Mouse (Mus musculus): ENCODE data around the gene Cmc2. TPM values are rescaled to one million over a fixed set of nuclear protein-coding genes. Genes with fewer than 3 reads are reported as not detected.

The Cmc2 gene
- polyA plus RNA-seq, 1 experiment from 2014 or later = 113 TPM

- 90% methylated on average over 4 of the region's 4 CpGs for WGBS (ENCODE audit: insufficient replicate concordance)
- H3K4me1 ChIP-seq (ENCODE audit: control insufficient read depth, insufficient read depth, low read length) = no peaks in the 10 kb centered on the region
- H3K9me3 ChIP-seq (replicated peaks; ENCODE audit: control insufficient read depth, low read length) = no peaks in the 10 kb centered on the region
- no peak overlapping the region for H3K9ac ChIP-seq (ENCODE audit: low read depth, low read length)
- no peak overlapping the region for H3K27ac ChIP-seq (ENCODE audit: low read depth, low read length)
- ATAC-seq (replicated peaks; ENCODE audit: insufficient number of reproducible peaks, low FRiP score, low TSS enrichment) = no peak
- peaks cover 23% of the 10 kb centered on the region for H3K36me3 ChIP-seq (ENCODE audit: control insufficient read depth, insufficient read depth, low read length)
- H3K4me3 ChIP-seq (ENCODE audit: low read depth, low read length) = no peak overlapping the region
- no peak overlapping the region for H3K4me2 ChIP-seq
- H3K27me3 ChIP-seq (ENCODE audit: control insufficient read depth, insufficient read depth, low read length) = no peaks in the 10 kb centered on the region
These were observed 13.7 kb upstream of the Cmc2 start for GRCm38 (mm10) chr8:116934976-116935375.

DNA sequence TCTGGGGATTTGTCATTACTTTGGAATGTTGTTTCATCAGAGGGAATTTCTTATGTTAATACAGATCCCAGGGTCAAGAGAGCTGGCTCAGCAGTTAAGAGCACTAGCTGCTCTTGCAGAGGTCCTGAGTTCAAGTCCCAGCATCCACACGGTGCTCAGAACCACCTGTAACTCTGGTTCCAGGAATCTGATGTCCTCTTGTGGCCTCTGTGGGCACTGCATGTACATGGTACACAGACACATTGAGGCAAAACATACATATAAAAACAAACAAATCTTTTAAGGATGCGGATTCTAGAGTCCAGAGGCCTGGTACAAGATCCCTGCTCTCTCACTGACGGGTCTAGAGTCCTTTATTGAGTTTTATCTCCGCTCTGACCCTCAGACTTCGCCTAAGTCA, 7.3 kb upstream of the Cmc2 start:
- no peak overlapping the region for H3K27ac ChIP-seq (ENCODE audit: low read depth, low read length)
- H3K4me2 ChIP-seq = no peak overlapping the region
- H3K9me3 ChIP-seq (replicated peaks; ENCODE audit: control insufficient read depth, low read length) = no peaks in the 10 kb centered on the region
- WGBS (ENCODE audit: insufficient replicate concordance) = 87% methylated on average over 5 of the region's 5 CpGs
- H3K36me3 ChIP-seq (ENCODE audit: control insufficient read depth, insufficient read depth, low read length) = peaks cover 20% of the 10 kb centered on the region; the same call in 1 of the 2 replicates
- no peaks in the 10 kb centered on the region for H3K4me1 ChIP-seq (ENCODE audit: control insufficient read depth, insufficient read depth, low read length)
- no peak overlapping the region for H3K4me3 ChIP-seq (ENCODE audit: low read depth, low read length)
- H3K9ac ChIP-seq (ENCODE audit: low read depth, low read length) = no peak overlapping the region
- no peaks in the 10 kb centered on the region for H3K27me3 ChIP-seq (ENCODE audit: control insufficient read depth, insufficient read depth, low read length)
- no peak for ATAC-seq (replicated peaks; ENCODE audit: insufficient number of reproducible peaks, low FRiP score, low TSS enrichment)

DNA sequence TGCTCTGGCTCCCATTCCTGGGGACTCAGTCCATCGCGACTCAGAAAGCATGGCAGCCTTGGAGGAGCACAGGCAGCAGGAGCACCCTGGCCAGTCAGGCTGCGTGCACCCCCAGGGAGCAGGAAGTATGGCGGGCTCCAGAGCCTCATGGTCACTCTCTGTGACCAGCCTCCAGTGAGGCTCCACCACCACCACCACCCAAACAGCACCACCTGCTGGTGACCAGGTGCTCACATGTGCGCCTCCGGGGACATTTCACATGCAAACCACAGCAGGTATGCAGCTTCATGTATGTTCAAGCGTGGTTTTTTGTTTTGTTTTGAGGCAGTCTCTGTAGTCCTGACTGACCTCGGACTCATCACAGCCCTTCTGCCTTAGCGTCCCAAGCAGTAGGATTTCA, 6.6 kb upstream of the Cmc2 start:
- H3K27ac ChIP-seq (ENCODE audit: low read depth, low read length) = no peak overlapping the region
- H3K4me1 ChIP-seq (ENCODE audit: control insufficient read depth, insufficient read depth, low read length) = no peaks in the 10 kb centered on the region
- no peak overlapping the region for H3K4me2 ChIP-seq
- ATAC-seq (replicated peaks; ENCODE audit: insufficient number of reproducible peaks, low FRiP score, low TSS enrichment) = no peak
- peaks cover 20% of the 10 kb centered on the region; the same call in 1 of the 2 replicates for H3K36me3 ChIP-seq (ENCODE audit: control insufficient read depth, insufficient read depth, low read length)
- 80% methylated on average over 9 of the region's 9 CpGs for whole genome bisulfite sequencing (ENCODE audit: insufficient replicate concordance)
- H3K9me3 ChIP-seq (replicated peaks; ENCODE audit: control insufficient read depth, low read length) = no peaks in the 10 kb centered on the region
- H3K4me3 ChIP-seq (ENCODE audit: low read depth, low read length) = no peak overlapping the region
- H3K9ac ChIP-seq (ENCODE audit: low read depth, low read length) = no peak overlapping the region
- H3K27me3 ChIP-seq (ENCODE audit: control insufficient read depth, insufficient read depth, low read length) = no peaks in the 10 kb centered on the region

GRCm38 (mm10) chr8:116923526-116923925, 2.3 kb upstream of the Cmc2 start:
- 79% methylated on average over 8 of the region's 8 CpGs for WGBS (ENCODE audit: insufficient replicate concordance)
- no peaks in the 10 kb centered on the region for H3K27me3 ChIP-seq (ENCODE audit: control insufficient read depth, insufficient read depth, low read length)
- H3K27ac ChIP-seq (ENCODE audit: low read depth, low read length) = no peak overlapping the region
- no peak overlapping the region for H3K9ac ChIP-seq (ENCODE audit: low read depth, low read length)
- H3K4me3 ChIP-seq (ENCODE audit: low read depth, low read length) = no peak overlapping the region
- no peaks in the 10 kb centered on the region for H3K9me3 ChIP-seq (replicated peaks; ENCODE audit: control insufficient read depth, low read length)
- H3K4me1 ChIP-seq (ENCODE audit: control insufficient read depth, insufficient read depth, low read length) = no peaks in the 10 kb centered on the region; the same call in 1 of the 2 replicates
- no peak for ATAC-seq (replicated peaks; ENCODE audit: insufficient number of reproducible peaks, low FRiP score, low TSS enrichment)
- H3K4me2 ChIP-seq = no peak overlapping the region
- H3K36me3 ChIP-seq (ENCODE audit: control insufficient read depth, insufficient read depth, low read length) = 0 out of 2 replicates have a peak, but pooled peaks cover 6% of the 10 kb centered on the region

GRCm38 (mm10) chr8:116922060-116922757, 954 bp upstream of the Cmc2 start:
- Histone ChIP-seq H3K4me3 (ENCODE audit: low read depth, low read length) (peak overlapping the region; percentile 77), H3K9me3 (replicated peaks; ENCODE audit: control insufficient read depth, low read length) (no peaks in the 10 kb centered on the region), H3K4me1 (ENCODE audit: control insufficient read depth, insufficient read depth, low read length) (no peaks in the 10 kb centered on the region; the same call in 1 of the 2 replicates), H3K36me3 (ENCODE audit: control insufficient read depth, insufficient read depth, low read length) (no peaks in the 10 kb centered on the region), H3K9ac (ENCODE audit: low read depth, low read length) (peak overlapping the region; percentile 76), H3K27me3 (ENCODE audit: control insufficient read depth, insufficient read depth, low read length) (no peaks in the 10 kb centered on the region), H3K27ac (ENCODE audit: low read depth, low read length) (peak overlapping the region; percentile 35; the same call in 1 of the 2 replicates), H3K4me2 (peak overlapping the region; percentile 65)
- no peak for ATAC-seq (replicated peaks; ENCODE audit: insufficient number of reproducible peaks, low FRiP score, low TSS enrichment)
- whole genome bisulfite sequencing (ENCODE audit: insufficient replicate concordance) = 29% methylated on average over 17 of the region's 17 CpGs

GRCm38 (mm10) chr8:116921005-116921336, 284 bp downstream of the Cmc2 start:
- Histone ChIP-seq H3K4me3 (ENCODE audit: low read depth, low read length) (peak overlapping the region; percentile 77), H3K27me3 (ENCODE audit: control insufficient read depth, insufficient read depth, low read length) (no peaks in the 10 kb centered on the region), H3K27ac (ENCODE audit: low read depth, low read length) (peak overlapping the region; percentile 84), H3K9me3 (replicated peaks; ENCODE audit: control insufficient read depth, low read length) (no peaks in the 10 kb centered on the region), H3K4me1 (ENCODE audit: control insufficient read depth, insufficient read depth, low read length) (no peaks in the 10 kb centered on the region; the same call in 1 of the 2 replicates), H3K9ac (ENCODE audit: low read depth, low read length) (peak overlapping the region; percentile 76), H3K4me2 (peak overlapping the region; percentile 65), H3K36me3 (ENCODE audit: control insufficient read depth, insufficient read depth, low read length) (no peaks in the 10 kb centered on the region; the same call in none of the 2 replicates)
- ATAC-seq (replicated peaks; ENCODE audit: insufficient number of reproducible peaks, low FRiP score, low TSS enrichment) = peak; percentile 60
- WGBS (ENCODE audit: insufficient replicate concordance) = 0% methylated on average over 22 of the region's 22 CpGs

DNA sequence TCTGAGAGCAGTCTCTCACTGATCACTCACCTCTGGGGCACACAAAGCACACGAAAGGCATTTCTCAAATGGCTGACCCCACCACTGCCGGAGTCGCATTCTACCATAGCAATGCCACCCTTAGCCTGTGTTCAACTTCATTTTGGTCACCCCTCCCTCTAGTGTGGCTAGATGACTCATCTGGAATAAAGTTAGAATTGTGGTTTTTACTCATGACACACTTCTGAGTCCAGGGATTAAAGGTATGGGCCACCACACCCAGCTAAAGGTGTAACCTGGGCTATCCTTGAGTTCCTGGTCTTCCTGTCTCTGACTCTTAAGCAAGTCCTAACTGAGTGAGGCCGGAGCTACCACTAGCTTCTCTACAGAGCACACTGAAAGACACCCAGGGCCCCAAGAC, 15.4 kb downstream of the Cmc2 start:
- no peaks in the 10 kb centered on the region for H3K4me1 ChIP-seq (ENCODE audit: control insufficient read depth, insufficient read depth, low read length)
- no peak overlapping the region for H3K9ac ChIP-seq (ENCODE audit: low read depth, low read length)
- no peak for ATAC-seq (replicated peaks; ENCODE audit: insufficient number of reproducible peaks, low FRiP score, low TSS enrichment)
- no peak overlapping the region for H3K4me3 ChIP-seq (ENCODE audit: low read depth, low read length)
- no peak overlapping the region for H3K4me2 ChIP-seq
- H3K9me3 ChIP-seq (replicated peaks; ENCODE audit: control insufficient read depth, low read length) = no peaks in the 10 kb centered on the region; the same call in 1 of the 2 replicates
- no peaks in the 10 kb centered on the region for H3K27me3 ChIP-seq (ENCODE audit: control insufficient read depth, insufficient read depth, low read length)
- 96% methylated on average over 4 of the region's 4 CpGs for WGBS (ENCODE audit: insufficient replicate concordance)
- no peak overlapping the region for H3K27ac ChIP-seq (ENCODE audit: low read depth, low read length)
- 0 out of 2 replicates have a peak, but pooled peaks cover 7% of the 10 kb centered on the region for H3K36me3 ChIP-seq (ENCODE audit: control insufficient read depth, insufficient read depth, low read length)

DNA sequence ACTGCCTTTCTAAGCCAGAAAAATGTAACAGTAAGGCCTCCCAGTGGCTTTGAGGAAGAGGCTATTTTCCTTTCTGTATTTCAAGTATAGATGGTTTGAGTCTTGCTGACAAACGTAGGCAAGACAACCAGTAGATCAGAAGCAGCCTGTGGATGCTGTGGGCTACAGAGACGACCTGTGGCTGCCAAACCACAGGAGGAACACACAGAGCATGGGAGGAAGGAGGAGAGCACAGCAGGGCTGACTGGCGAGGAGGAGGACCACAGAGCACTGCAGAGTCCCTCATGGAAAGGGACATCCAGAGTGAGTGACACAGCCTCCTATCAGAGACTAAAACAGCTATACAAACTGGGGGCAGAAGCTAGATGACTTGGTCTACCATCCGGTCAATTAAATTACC, 16.0 kb downstream of the Cmc2 start:
- 90% methylated on average over 4 of the region's 4 CpGs for WGBS (ENCODE audit: insufficient replicate concordance)
- no peaks in the 10 kb centered on the region; the same call in 1 of the 2 replicates for H3K9me3 ChIP-seq (replicated peaks; ENCODE audit: control insufficient read depth, low read length)
- no peak overlapping the region for H3K9ac ChIP-seq (ENCODE audit: low read depth, low read length)
- no peak overlapping the region for H3K27ac ChIP-seq (ENCODE audit: low read depth, low read length)
- no peak overlapping the region for H3K4me2 ChIP-seq
- ATAC-seq (replicated peaks; ENCODE audit: insufficient number of reproducible peaks, low FRiP score, low TSS enrichment) = no peak
- 0 out of 2 replicates have a peak, but pooled peaks cover 7% of the 10 kb centered on the region for H3K36me3 ChIP-seq (ENCODE audit: control insufficient read depth, insufficient read depth, low read length)
- H3K4me3 ChIP-seq (ENCODE audit: low read depth, low read length) = no peak overlapping the region
- H3K4me1 ChIP-seq (ENCODE audit: control insufficient read depth, insufficient read depth, low read length) = no peaks in the 10 kb centered on the region
- no peaks in the 10 kb centered on the region for H3K27me3 ChIP-seq (ENCODE audit: control insufficient read depth, insufficient read depth, low read length)

- Histone ChIP-seq H3K27ac (ENCODE audit: low read depth, low read length) (no peak overlapping the region), H3K4me1 (ENCODE audit: control insufficient read depth, insufficient read depth, low read length) (no peaks in the 10 kb centered on the region), H3K4me2 (no peak overlapping the region), H3K4me3 (ENCODE audit: low read depth, low read length) (no peak overlapping the region), H3K27me3 (ENCODE audit: control insufficient read depth, insufficient read depth, low read length) (no peaks in the 10 kb centered on the region), H3K36me3 (ENCODE audit: control insufficient read depth, insufficient read depth, low read length) (0 out of 2 replicates have a peak, but pooled peaks cover 3% of the 10 kb centered on the region), H3K9me3 (replicated peaks; ENCODE audit: control insufficient read depth, low read length) (no peaks in the 10 kb centered on the region; the same call in 1 of the 2 replicates), H3K9ac (ENCODE audit: low read depth, low read length) (no peak overlapping the region)
- no peak for ATAC-seq (replicated peaks; ENCODE audit: insufficient number of reproducible peaks, low FRiP score, low TSS enrichment)
- WGBS (ENCODE audit: insufficient replicate concordance) = 83% methylated on average over 4 of the region's 4 CpGs
These were observed 16.5 kb downstream of the Cmc2 start for GRCm38 (mm10) chr8:116904736-116905135.
